Mouse (Mus musculus): ENCODE measurements around the gene Impad1. TPM values are rescaled to one million over a fixed set of nuclear protein-coding genes. Genes with fewer than 3 reads are reported as not detected.

The Impad1 gene
- polyA plus RNA-seq (2015; fragmentation: Nextera tagmentation; extraction: Ambion mirVana), result 37.6 and 37.8 TPM in 2 replicates

DNA sequence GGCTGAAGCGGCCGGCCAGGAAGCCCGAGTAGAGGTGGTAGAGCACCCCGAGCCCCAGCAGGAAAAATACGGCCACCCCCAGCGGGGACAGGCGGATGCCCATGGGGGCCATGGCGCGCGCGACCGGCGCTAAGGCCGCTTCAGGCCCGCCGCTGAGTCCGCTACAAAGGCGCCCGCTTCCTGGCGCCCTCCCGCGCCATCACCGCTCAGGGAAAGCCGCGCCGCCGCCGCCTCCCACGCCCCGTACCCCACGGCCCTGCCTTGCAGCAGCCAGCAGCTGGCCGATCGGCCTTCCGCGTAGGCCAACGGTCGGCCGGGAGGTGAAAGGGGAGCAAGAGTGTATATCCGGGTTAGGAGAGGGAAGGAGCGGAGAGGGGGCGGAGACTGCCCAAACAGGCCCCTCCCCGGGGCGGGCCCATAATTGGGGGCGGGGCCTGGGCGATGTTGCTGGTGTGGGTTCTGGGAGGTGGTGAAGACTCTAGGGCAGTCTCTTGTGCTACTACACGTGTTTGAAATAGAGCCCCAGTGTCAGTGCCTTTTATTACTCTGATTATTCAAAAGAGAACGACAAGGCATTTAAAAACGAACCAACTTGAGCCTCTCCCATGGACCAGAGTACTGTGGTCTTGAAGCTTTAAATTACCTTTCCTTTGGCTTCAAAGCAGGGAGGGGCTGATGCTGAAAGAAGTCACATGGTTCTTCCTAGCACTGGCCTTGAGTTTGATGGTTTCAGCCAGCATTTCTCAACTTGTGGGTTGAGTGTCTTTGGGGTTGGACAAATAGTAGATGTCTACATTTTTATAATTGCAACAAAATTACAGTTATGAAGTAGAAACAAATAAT is at the start of gene Impad1:
TSS of gene Impad1 (minus strand) at position 364 of the 843 bp plus-strand sequence.
- Histone ChIP-seq H3K4me1 (replicated peaks) (peaks cover 22% of the 10 kb centered on the region), H3K27ac (peak within 1 kb of the TSS; percentile 87), H3K36me3 (peaks cover 11% of the 10 kb centered on the region; the same call in 1 of the 2 replicates), H3K9ac (replicated peaks) (peak within 1 kb of the TSS; percentile 97), H3K9me3 (0 out of 2 replicates have a peak, but pooled peaks cover 3% of the 10 kb centered on the region), H3K4me2 (replicated peaks) (peak within 1 kb of the TSS; percentile 59), H3K4me3 (replicated peaks) (peak within 1 kb of the TSS; percentile 85), H3K27me3 (no peaks in the 10 kb centered on the region)
- peak; percentile 96 for ATAC-seq
- WGBS, result under 1% methylated on average over 48 of the region's 48 CpGs

DNA sequence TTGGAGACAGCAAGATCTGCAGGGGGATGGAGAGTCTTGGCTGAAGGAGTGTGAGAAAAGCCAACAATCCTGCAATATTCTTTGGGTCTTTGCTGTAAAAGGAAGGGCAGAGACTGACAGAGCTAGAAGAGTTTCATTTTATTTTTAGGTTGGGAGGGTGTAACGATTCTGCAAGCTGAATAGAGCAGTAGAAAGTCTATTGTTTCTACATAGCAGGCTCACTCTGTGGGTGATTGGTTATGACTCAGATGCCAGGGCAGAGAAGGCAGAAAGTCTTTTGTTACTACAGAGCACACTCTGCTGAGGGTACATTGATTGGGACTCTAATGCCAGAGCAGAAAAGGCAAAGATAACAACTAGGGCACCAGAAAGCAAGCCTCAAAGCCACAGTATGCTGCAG is 47.0 kb upstream of the Impad1 start:
- Histone ChIP-seq H3K36me3 (no peaks in the 10 kb centered on the region), H3K27me3 (no peaks in the 10 kb centered on the region), H3K4me2 (replicated peaks) (no peak overlapping the region), H3K4me1 (replicated peaks) (no peaks in the 10 kb centered on the region), H3K9ac (replicated peaks) (no peak overlapping the region), H3K27ac (no peak overlapping the region), H3K4me3 (replicated peaks) (no peak overlapping the region), H3K9me3 (no peaks in the 10 kb centered on the region)
- WGBS, result 56% methylated on average over 1 of the region's 1 CpGs
- ATAC-seq, result no peak

DNA sequence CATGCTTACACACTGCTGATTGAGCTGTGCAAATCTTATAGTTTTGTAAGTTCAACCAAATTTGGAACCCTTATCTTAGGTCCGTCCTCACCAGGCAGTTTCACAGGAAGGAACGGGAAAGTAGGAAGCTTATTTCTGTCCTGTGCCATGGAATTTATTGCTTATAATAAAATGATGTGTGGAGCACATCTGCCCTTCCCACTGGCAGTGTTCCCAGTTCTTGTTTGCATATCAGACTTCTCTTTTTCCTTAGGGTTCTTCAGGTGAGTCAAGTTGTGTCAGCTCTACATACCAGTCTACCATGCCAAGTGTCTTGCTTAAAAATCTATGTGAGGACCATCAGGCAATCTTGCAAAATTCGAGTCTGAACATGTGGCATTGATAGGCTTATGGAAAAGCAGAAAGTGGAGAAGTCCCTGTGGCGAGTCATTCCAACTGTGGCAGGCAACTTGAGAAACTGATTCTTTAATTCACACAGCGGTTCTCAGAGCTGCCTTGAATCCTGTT is 40.7 kb upstream of the Impad1 start:
- Histone ChIP-seq H3K4me2 (replicated peaks) (no peak overlapping the region), H3K27me3 (no peaks in the 10 kb centered on the region), H3K9ac (replicated peaks) (no peak overlapping the region), H3K36me3 (no peaks in the 10 kb centered on the region), H3K4me1 (replicated peaks) (no peaks in the 10 kb centered on the region), H3K27ac (no peak overlapping the region), H3K9me3 (no peaks in the 10 kb centered on the region), H3K4me3 (replicated peaks) (no peak overlapping the region)
- WGBS, result 82% methylated on average over 5 of the region's 5 CpGs
- no peak for ATAC-seq

DNA sequence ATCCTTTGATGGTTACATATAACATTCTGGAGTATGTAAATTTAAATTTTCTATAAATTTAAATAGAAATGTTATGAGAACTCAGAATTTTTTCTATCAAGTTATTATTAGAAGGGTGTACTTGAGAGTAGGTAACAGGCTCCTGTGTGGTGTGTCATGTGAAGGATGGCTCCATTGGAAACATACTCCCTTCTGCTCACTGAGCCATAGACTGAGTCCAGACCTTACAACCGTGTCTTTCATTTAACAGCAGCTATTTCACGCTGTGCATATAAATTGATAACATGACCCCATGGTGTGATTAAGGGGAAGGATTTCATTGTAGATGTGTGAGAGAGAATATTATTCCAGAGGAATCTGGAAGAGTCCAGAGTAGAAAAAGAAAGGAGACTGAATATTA is 35.0 kb upstream of the Impad1 start:
- Histone ChIP-seq H3K27ac (no peak overlapping the region), H3K9me3 (no peaks in the 10 kb centered on the region), H3K4me3 (replicated peaks) (no peak overlapping the region), H3K4me1 (replicated peaks) (no peaks in the 10 kb centered on the region), H3K9ac (replicated peaks) (no peak overlapping the region), H3K36me3 (no peaks in the 10 kb centered on the region), H3K4me2 (replicated peaks) (no peak overlapping the region), H3K27me3 (no peaks in the 10 kb centered on the region)
- 55% methylated on average over 2 of the region's 2 CpGs for WGBS
- no peak for ATAC-seq

DNA sequence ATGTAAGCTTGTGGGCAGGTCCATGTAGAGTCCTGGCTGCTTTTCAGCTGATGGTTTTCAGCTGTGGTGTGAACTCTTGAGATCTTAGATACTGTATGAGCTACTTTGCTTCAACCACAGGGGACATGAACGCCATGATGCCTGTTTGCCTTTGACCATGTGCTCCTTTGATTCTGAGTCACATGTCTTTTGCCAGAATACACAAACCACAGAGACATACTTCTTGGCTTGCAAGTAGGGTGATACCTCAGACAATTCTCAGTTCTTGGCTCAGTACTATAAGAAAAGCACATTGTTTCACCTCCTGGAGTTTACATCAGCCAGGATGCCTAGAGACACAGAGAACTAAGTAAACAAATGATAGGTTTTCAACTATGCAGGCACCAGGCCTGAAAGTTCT is 29.0 kb upstream of the Impad1 start:
- no peak overlapping the region for H3K4me3 ChIP-seq (replicated peaks)
- H3K27ac ChIP-seq, result no peak overlapping the region
- H3K9me3 ChIP-seq, result no peaks in the 10 kb centered on the region
- WGBS, result 68% methylated on average over 1 of the region's 1 CpGs
- no peaks in the 10 kb centered on the region for H3K27me3 ChIP-seq
- no peaks in the 10 kb centered on the region for H3K4me1 ChIP-seq (replicated peaks)
- no peak overlapping the region for H3K9ac ChIP-seq (replicated peaks)
- H3K36me3 ChIP-seq, result no peaks in the 10 kb centered on the region
- no peak for ATAC-seq
- H3K4me2 ChIP-seq (replicated peaks), result no peak overlapping the region

DNA sequence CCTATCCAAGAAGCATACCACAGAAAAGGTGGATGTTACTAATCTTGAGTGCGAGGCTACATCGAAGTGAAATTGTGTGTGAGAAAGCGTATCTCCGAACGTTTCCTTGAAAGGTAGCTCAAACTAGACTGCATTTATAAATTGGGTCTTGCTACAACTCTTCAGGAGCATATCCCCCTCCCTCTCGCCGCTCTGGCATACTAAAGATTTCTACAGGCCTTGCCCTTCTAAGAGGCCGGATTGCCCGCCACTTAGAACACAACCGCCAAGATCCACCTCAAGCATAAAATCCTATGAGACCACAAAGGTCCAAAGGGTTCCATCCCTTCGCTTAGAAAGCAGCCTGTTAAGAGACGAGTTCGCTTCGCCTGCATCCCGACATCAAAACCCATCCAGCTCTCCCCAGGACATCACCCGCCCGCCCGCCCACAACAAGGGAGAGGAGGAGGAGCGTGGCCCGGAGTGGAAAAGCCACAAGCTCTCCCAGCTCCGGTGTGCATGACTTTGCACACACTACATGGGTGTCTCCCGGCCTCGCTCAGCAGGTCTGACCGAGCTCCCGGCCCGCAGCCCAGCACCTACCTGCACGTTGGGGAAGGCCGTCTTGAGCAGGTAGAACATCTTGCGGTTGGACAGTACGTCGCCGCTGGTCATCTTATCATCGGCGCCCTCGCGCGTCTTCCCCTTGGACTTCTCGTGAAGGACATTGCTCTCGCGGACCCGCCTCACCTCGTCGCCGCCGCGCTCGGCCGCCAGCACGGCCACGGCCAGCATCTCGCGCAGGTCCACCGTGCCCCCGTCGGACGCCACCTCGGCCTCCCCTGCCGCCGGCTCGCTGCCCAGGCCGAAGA is 789 bp downstream of the Impad1 start:
- ATAC-seq, result peak; percentile 77
- Histone ChIP-seq H3K27me3 (no peaks in the 10 kb centered on the region), H3K36me3 (peaks cover 18% of the 10 kb centered on the region), H3K4me1 (replicated peaks) (peaks cover 22% of the 10 kb centered on the region), H3K9ac (replicated peaks) (peak overlapping the region; percentile 97), H3K9me3 (0 out of 2 replicates have a peak, but pooled peaks cover 7% of the 10 kb centered on the region), H3K27ac (peak overlapping the region; percentile 87), H3K4me3 (replicated peaks) (peak overlapping the region; percentile 85), H3K4me2 (replicated peaks) (peak overlapping the region; percentile 59)
- under 1% methylated on average over 61 of the region's 61 CpGs for WGBS

DNA sequence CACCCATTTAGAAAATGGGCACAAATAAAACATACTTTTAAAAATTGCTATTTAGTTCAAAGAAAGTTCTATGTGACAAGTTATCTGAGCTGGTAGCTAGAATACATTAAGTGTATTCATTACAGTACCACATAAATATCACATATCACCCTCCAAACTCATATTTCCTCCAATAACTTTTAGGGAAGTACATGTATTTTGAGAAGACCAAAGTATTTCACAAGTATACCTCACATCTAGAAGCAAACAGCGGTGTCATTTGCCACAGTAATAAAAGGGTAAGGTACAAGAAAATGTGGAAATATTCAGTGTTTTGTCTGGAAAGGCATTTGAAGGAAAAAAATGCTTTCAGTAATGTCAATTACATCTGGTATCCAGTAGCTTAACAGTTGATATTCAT is 2.0 kb downstream of the Impad1 start:
- peak overlapping the region; percentile 97 for H3K9ac ChIP-seq (replicated peaks)

DNA sequence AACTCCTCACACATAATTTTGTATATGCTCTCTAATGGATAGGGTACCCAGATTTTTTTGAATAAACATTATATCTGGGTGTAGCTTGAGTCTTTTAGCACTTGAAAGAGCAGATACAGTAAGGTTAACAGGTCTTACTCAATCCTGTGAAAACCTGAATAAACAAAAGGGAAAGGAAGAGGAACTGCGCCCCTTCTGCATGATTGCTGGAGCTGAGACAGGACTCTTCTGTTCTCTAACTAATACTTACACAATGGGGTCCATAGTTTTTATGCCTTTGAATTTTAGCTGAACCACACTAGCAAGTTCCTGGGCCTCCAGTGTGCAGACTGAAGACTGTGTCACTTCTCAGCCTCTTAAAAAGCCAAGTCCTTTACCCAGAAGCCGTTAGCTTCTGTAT is 8.0 kb downstream of the Impad1 start:
- Histone ChIP-seq H3K4me3 (replicated peaks) (no peak overlapping the region), H3K27ac (no peak overlapping the region), H3K9me3 (peaks cover 17% of the 10 kb centered on the region), H3K36me3 (peaks cover 45% of the 10 kb centered on the region), H3K9ac (replicated peaks) (no peak overlapping the region), H3K27me3 (no peaks in the 10 kb centered on the region), H3K4me1 (replicated peaks) (0 out of 2 replicates have a peak, but pooled peaks cover 4% of the 10 kb centered on the region), H3K4me2 (replicated peaks) (no peak overlapping the region)
- 93% methylated on average over 2 of the region's 2 CpGs for WGBS
- no peak for ATAC-seq

More for the DNA sequence above, 2.0 kb downstream of the Impad1 start:
- H3K36me3 ChIP-seq, result peaks cover 22% of the 10 kb centered on the region
- H3K9me3 ChIP-seq, result 0 out of 2 replicates have a peak, but pooled peaks cover 7% of the 10 kb centered on the region
- peak overlapping the region; percentile 85 for H3K4me3 ChIP-seq (replicated peaks)
- no peaks in the 10 kb centered on the region for H3K27me3 ChIP-seq
- ATAC-seq, result no peak
- H3K4me1 ChIP-seq (replicated peaks), result peaks cover 22% of the 10 kb centered on the region
- H3K27ac ChIP-seq, result no peak overlapping the region
- H3K4me2 ChIP-seq (replicated peaks), result peak overlapping the region; percentile 59
- WGBS, result 93% methylated on average over 1 of the region's 1 CpGs

DNA sequence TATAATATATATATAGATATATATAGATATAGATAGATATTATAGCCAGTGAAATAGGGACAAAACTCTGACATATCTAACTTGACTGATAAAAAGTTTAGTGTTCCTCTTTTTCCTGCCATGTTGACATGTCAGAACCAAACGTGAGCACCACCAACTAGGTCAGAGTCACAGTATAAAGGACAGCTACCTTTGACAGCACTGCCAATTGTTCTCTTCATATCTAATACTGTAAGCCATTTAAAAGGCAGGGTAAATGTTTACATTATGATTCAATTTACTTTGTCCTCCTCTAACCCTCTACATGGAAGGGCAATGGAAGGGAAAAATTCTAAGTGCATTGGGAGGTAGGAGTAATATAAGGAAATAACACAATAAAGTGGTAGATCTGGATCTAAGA is 8.8 kb downstream of the Impad1 start:
- H3K4me1 ChIP-seq (replicated peaks), result no peaks in the 10 kb centered on the region
- no peak overlapping the region for H3K4me2 ChIP-seq (replicated peaks)
- no peak overlapping the region for H3K4me3 ChIP-seq (replicated peaks)
- no peak for ATAC-seq
- H3K27ac ChIP-seq, result no peak overlapping the region
- WGBS, result 81% methylated on average over 1 of the region's 1 CpGs
- no peaks in the 10 kb centered on the region for H3K27me3 ChIP-seq
- peaks cover 17% of the 10 kb centered on the region for H3K9me3 ChIP-seq
- peaks cover 39% of the 10 kb centered on the region for H3K36me3 ChIP-seq
- H3K9ac ChIP-seq (replicated peaks), result no peak overlapping the region

DNA sequence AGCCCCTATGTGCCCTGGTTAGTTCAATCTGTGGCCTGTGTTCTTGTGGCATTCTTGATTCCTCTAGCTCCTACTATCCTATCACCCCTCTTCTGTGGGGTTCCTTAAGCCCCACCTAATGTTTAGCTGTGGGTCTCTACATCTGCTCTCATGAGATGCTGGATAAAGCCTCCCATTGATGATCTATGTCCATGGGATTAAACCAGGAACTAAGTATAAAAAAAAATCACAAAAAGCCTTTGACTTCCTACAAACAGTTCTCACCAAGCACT is 9.5 kb downstream of the Impad1 start:
- Histone ChIP-seq H3K4me1 (replicated peaks) (no peaks in the 10 kb centered on the region), H3K36me3 (peaks cover 34% of the 10 kb centered on the region), H3K9me3 (peaks cover 13% of the 10 kb centered on the region), H3K27ac (no peak overlapping the region), H3K9ac (replicated peaks) (no peak overlapping the region), H3K27me3 (no peaks in the 10 kb centered on the region), H3K4me3 (replicated peaks) (no peak overlapping the region), H3K4me2 (replicated peaks) (no peak overlapping the region)
- no peak for ATAC-seq

DNA sequence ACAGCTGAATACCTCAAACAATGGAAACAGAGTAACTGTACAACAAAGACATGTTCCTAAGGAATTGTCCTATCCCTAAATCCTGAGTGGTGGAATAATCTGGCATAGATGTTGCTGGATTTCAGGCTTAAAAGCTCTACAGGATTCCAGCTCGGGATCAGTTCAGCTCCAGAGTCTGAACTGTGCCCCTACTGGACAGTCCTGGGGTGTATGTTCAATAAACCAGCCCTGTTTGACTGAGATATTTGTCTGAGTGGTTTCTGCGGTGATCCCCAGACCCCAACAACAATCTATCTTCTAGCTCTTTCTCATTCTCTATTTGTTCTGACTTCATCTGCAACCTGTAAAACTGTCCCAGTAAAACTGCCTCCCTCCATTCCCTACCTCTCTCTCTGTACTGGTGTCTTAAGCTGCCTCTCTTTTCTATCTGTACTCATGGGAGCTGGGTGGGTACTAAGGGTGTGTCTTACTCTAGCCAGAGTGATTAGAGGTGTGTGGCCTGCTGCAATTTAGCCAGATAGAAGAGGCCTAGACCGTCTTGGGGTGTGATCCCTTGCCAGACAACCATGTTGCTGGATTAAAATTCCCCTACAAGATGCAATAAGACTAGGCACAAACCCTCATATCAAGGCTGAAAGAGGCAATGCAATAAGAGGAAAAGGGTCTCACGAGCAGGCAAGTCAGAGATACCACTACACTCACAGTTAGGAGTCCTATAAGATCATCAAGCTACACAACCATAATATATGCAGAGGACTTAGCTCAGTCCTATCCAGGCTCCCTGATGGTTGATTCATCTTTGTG is 10.1 kb downstream of the Impad1 start:
- no peak overlapping the region for H3K27ac ChIP-seq
- no peak for ATAC-seq
- H3K4me2 ChIP-seq (replicated peaks), result no peak overlapping the region
- peaks cover 33% of the 10 kb centered on the region for H3K36me3 ChIP-seq
- no peaks in the 10 kb centered on the region for H3K27me3 ChIP-seq
- H3K4me1 ChIP-seq (replicated peaks), result no peaks in the 10 kb centered on the region
- peaks cover 13% of the 10 kb centered on the region for H3K9me3 ChIP-seq
- H3K9ac ChIP-seq (replicated peaks), result no peak overlapping the region
- H3K4me3 ChIP-seq (replicated peaks), result no peak overlapping the region
- WGBS, result 95% methylated on average over 4 of the region's 4 CpGs
